Mouse (Mus musculus) spleen, embryonic (tissue): ENCODE data around the gene Ovol1.

ENCODE experiments used
- CTCF ChIA-PET: fragments of 350-600 bp; sonication (Branson Sonifier 250); formaldehyde crosslinking; loops from one replicate; lab custom pipeline; 2022; lab: Charles Lee

The Ovol1 gene

DNA sequence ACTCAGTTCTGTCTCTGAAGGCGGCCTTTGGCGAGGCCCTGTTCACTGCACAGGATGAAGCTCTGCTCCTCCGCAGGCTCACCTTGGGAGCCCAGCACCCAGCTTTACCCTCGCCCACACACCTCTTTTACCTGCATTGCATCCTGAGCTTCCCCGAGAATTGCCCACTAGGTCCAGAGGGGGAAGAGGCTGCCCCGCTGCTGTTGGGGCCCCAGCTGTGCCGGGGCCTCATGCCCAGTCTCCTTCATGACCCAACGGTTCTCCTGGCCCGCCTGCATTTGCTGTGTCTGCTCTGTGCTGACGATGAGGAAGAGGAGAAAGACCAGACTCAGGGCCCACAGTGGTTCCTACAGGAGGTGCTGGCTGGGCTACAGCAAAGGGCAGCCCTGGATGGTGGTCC, 9.1 kb upstream of the Ovol1 start:
- CTCF ChIA-PET = interaction anchor here (1.0 to 2.4 kb wide), 4 partner anchors 9 to 92 kb away, joined by 3 to 16 read pairs (median 5); partner anchors contain the start of genes Kat5 and Ovol1

- CTCF ChIA-PET = interaction anchor here (0.5 to 2.4 kb wide), 11 partner anchors 8 to 510 kb away, joined by 3 to 16 read pairs (median 3); partner anchors contain the start of genes Fosl1, Kat5 and Ovol1
Observed at GRCm38 (mm10) chr19:5568470-5569140, 8.2 kb upstream of the Ovol1 start.

DNA sequence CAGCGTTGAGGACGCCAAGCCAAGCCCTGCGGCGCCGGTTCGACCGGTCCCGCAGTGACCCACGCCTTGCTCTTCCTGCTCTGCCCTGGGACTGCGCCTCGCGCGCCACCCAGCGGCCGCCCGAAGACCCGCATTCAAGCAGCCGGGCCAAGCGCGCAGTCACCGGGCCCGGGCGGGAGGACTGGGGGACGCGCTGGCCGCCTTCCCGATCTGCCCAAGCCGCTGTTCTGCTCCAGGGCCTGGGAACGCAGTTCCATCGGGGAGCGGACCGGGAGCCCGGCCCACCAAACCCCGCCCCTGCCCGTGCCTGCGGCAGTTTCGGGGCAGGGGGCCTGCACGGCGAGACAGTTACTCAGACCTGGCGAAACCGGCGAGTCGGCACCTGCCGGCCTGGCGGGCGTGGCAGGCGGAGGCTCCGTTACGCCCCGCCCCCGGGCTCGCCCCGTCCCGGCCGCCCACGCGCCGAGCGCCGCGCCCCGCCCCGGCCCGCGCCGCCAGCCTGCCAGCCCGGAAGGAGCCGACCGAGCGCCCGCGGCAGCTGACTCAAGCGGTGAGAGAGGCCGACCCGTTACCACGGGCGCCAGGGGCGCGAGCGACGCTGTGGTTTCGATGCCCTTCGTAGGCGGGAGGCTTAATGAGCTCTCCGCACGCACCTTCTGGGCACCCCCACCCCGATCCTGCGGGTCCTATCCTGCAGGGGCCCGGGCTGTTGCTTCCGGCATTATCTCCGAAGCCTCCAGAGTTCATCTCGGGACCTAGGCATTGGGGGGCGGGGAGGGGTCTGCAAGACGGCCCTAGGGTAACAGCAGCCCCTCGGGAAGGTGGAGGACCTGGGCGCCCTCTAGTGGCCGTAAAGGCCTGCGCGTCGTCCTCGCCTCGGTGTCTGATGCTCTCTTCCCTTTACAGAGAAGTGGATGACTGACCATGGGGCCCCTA, 7.4 kb upstream of the Ovol1 start, which contains the start of gene Ap5b1:
Gene Ap5b1, plus strand, starts transcription at position 492 of the 936 bp plus-strand sequence.
- CTCF ChIA-PET = interaction anchor here (0.6 to 2.4 kb wide), 5 partner anchors 7 to 213 kb away, joined by 3 to 16 read pairs (median 3); partner anchors contain the start of gene Ovol1

DNA sequence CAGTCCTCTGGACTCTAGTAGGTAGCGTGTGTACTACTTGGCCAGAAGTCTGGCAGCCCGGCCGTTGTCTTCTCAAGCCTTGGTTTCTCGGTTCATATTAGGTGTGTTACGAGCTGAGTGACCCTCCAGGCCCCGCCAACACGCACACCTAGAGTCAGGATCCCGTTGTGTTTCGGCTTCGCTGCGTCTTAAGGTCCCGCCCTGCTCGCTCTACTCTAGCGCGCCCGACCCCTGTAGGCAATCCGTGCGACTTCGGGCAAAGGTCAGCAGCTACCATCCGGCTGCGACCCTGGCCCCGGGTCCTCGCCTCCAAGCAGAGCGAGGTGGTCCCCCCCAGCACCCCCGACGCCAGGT, 6.7 kb upstream of the Ovol1 start:
- CTCF ChIA-PET = no interaction called here

- CTCF ChIA-PET = no interaction called here
Observed at GRCm38 (mm10) chr19:5566316-5566715, 5.9 kb upstream of the Ovol1 start.

DNA sequence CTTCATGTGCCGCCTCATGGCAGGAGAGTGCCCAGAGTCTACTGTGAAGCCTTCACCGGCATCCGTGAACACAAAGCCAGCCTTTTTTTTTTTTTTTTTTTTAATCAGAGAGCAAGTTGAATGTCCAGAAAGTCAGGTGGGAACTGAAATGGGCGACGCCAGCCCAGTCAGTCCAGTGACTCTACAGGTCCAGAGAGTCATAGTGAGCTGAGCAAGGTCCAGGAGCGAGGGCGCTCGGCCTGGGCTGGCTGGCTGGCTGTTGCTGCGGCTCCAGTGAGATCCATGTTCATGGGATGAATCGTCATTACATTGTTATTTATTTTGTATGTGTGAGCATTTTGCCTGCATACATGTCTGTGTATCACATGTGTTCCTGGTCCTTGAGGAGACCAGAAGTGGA, 2.3 kb upstream of the Ovol1 start:
- CTCF ChIA-PET = interaction anchor here (0.7 kb wide), 1 partner anchor 88 kb away, joined by 6 read pairs; no protein-coding TSS in a partner anchor

DNA sequence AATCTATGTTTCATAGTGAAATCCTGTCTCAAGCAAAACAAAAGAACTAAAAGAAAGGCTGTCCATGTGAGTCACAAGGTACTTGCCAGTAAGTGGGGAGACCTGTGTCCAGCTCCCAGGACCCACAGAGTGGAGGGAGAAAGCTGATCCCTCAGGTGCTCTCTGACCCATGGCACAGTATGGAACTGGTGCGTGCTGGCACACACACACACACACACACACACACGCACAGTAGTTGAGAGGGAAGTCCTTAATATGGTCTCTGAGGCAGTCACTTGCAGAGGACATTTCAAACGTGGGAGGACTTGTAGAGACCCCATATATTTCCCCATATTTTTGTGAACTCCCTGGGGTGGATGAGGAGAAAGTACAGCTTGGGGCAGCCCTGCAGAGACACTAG, 1.4 kb upstream of the Ovol1 start:
- CTCF ChIA-PET = no interaction called here

- CTCF ChIA-PET = interaction anchor here (2.1 kb wide), 1 partner anchor 8 kb away, joined by 7 read pairs; no protein-coding TSS in a partner anchor
Observed at GRCm38 (mm10) chr19:5561252-5561790, 875 bp upstream of the Ovol1 start.

DNA sequence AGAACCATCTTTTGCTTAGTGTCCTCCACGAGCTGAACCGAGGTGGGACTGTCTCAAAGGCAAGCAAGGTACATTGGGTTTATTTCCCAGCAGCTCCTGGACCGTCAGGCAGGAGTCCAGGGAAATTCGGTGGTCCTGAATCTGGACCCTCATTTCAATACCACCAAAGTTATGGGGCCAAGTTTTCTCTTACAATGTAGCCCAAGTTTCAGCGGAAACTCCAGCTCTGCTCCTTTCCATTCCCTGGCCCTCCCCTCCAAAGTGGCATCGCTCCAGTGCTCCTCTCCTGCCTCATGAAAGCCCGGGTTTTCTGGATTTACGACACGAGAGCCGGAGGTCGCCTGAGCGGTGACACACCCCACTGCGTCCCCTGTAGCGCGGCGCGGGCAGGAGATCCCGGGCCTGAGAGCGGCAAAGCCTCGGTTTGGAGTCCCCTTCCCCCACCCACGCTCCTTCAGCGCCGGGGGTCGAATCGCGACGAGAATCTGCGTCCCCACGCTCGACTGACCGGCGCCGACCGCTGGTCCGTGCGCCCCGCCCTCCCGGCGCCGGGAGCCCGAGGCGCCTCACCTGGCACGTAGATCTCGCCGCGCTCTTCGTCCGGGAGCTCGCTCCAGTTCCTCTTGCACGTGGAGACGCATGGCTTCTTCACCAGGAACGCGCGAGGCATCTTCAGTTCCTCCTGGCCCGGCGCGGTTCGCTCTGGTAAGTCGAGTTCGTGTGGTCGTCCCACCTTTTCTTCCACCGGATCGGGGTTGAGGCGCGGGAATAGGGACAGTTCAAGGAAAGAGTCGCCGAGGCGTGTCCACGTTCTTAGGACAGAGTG, 602 bp downstream of the Ovol1 start:
- CTCF ChIA-PET = interaction anchor here (0.6 to 2.1 kb wide), 2 partner anchors 9 to 409 kb away, joined by 3 to 7 read pairs; no protein-coding TSS in a partner anchor

DNA sequence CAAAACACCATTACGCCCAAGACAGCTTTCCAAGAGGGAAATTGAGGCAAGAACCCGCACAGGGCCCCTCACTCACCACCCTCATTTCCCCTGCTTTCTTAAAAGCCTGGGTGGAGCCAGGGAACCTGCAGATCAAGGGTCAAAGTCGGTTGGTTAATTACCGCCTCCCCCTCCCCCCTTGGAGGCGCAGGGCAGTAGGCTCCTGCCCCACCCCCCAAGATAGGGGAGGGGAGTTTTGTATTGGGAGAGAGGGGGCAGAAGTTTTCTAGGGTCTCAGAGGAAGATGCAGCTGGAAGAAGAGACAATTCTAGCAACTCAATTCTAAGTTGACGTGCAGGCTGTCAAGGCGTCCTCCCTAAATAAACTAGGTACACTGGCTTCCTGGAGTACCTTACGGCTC, 1.2 kb downstream of the Ovol1 start:
- CTCF ChIA-PET = interaction anchor here (0.6 to 2.1 kb wide), 2 partner anchors 10 to 408 kb away, joined by 3 to 7 read pairs; no protein-coding TSS in a partner anchor

DNA sequence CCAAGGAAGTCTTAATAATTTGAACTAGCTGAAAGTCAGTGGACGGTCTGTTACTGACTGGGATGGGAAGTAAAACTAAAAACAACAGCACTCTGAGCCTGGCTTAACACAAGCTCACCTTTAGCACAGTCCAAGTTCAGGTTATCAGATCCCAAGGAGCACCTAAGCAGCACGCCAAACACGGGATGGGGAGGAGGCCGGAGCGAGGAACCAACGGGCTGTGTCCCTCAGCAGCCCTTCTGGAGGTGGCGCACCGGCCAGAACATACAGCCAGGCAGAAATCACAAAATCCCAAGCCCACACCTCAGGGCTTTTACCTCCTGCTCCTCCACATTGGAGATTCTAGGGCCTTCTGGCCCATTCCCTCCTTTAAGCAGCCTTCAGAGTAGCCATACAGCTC, 1.7 kb downstream of the Ovol1 start:
- CTCF ChIA-PET = interaction anchor here (0.6 to 0.7 kb wide), 2 partner anchors 271 to 408 kb away, joined by 3 read pairs; no protein-coding TSS in a partner anchor

DNA sequence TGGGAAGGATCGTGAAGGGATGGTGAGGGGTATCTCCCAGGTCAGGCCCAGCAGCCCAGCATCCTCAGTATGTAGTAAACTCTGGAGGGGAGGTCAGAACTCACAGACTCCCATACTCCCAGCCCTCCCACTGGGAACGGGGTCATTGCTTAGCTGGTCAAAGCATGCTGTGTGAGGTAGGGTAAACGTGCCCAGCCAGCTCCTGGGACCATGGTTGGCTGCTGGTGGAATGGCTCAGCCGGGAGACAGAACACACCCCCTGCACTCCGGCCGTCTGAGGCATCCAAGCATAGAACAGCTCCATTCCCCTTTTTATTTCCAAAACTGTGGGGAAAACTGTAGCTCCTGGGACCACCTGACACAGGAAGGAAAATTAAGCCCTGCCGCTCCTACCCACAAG, 2.3 kb downstream of the Ovol1 start:
- CTCF ChIA-PET = interaction anchor here (0.7 kb wide), 1 partner anchor 270 kb away, joined by 3 read pairs; no protein-coding TSS in a partner anchor

DNA sequence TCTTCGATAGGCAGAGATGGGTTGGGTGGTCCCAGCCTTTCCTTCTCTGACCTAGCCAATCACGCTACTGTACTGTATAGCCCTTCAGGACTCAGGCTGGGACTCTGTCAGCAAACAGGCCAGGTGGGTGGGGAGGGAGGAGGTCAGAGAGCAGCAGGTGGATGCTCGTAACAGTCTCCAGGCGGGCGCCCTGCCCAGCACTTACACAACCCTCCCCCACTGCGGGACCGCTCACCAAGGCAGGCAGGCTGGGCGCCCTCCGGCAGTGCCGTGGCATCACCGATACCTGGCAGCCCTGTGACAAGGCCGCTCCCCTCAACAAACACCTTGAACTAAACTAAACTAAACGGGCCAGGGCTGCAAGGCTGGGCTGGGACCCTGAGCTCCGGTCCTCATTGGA, 6.2 kb downstream of the Ovol1 start:
- CTCF ChIA-PET = no interaction called here

GRCm38 (mm10) chr19:5553802-5554201, 6.6 kb downstream of the Ovol1 start:
- CTCF ChIA-PET = no interaction called here

GRCm38 (mm10) chr19:5547471-5548056, 12.9 kb downstream of the Ovol1 start:
- CTCF ChIA-PET = no interaction called here

DNA sequence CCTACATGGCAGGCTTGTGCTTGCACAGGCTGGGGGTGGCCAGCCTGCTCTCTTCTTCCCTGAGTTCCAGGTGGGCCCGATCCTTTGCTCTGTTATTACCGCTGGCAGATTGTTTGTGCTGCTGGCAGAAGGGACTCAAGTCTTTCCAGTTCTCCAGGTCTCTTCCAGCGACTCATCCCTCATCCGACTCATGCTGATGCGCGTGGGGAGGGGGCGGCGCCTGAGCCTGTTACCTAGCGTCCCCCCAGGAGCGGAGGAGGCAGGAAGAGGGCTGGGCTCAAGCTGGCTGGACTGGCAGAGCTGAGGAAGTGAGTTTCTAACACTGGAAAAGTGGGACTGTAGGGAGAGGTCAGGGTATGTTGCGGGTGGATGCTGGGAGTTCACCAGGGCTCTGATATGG, 16.4 kb downstream of the Ovol1 start:
- CTCF ChIA-PET = interaction anchor here (0.6 kb wide), 1 partner anchor 32 kb away, joined by 4 read pairs; no protein-coding TSS in a partner anchor

- CTCF ChIA-PET = no interaction called here
Observed at GRCm38 (mm10) chr19:5543362-5543761, 17.1 kb downstream of the Ovol1 start.

DNA sequence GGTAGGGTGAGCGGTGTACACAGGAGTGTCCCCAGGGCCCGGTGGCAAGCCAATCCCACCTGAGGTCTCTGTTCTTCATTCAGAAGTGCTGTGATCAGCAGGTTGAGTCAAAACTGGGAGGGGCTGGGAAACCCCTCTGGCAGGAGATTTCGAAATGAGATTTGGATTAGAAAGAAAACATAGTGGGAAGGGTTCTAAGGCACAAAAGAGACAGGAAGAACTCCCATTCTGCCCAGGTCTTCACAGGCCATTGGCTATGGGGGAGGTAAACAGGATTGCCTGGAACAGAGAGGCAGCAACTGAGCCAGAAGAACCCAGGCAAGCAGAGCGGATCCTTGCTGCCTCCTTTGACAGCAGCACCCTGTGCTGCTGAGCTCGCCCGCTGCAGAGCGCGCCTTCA, 21.7 kb downstream of the Ovol1 start:
- CTCF ChIA-PET = no interaction called here

GRCm38 (mm10) chr19:5532520-5532919, 27.9 kb downstream of the Ovol1 start:
- CTCF ChIA-PET = interaction anchor here (0.7 kb wide), 1 partner anchor 296 kb away, joined by 3 read pairs; no protein-coding TSS in a partner anchor

DNA sequence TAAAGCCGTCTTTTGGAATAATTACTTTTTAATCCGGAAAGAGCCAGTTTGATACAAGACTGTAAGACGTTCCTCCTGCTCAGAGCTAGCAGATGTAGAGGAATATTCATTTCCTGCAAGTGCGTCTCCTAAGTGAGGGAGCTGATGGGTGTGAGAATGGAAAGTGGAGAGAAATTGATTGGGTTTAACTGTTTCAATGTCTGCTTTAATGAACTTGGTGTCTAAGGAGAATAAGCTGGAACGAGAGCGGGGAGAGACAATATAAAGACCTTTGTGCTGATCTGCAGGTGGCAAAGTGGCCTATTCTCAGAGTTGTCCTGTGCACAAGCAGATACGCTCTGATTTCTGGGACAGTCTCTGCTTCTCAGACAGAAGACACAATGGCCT, 30.3 kb downstream of the Ovol1 start:
- CTCF ChIA-PET = interaction anchor here (0.6 to 2.4 kb wide), 4 partner anchors 39 to 196 kb away, joined by 3 to 16 read pairs (median 3); partner anchors contain the start of genes Ap5b1 and Ehbp1l1
